Mouse (Mus musculus): ENCODE results near the gene Gm11757. TPM values are rescaled to one million over a fixed set of nuclear protein-coding genes. Genes with fewer than 3 reads are reported as not detected.

Gene Gm11757
- not detected for polyA plus RNA-seq (2014; fragmentation: Illumina TruSeq; extraction: RNeasy Lipid Tissue Mini Kit (QIAGEN cat#74804); ENCODE audit: low read depth, low replicate concordance)

GRCm38 (mm10) chr4:73891012-73891411 is at the start of gene Gm11757:
Gm11757 (minus strand) TSS chr4:73891112.

DNA sequence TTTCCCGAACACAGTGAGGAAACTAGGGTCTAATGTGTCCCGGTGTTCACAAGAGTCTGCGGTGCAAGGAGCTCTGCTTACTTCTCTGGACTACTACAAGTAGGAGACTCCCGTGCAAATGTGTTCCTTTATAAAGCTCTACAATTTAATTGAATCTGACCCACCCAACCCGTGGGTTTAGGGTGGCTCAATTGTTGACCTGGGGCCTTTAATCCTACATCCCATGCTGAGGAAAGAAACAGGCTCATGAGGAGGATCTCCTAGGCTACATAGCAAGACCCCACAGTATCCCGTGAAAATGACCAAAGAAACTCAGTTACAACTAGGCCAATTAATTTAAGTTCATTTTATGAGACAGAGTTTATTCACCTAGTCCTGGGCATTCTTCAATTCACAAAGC is 29.7 kb upstream of the Gm11757 start, which contains the start of gene Gm11756:
Gm11756 (minus strand) TSS at position 101 of the 400 bp plus-strand sequence.

GRCm38 (mm10) chr4:73905853-73906252 is 14.9 kb upstream of the Gm11757 start, which contains the start of gene Gm13871:
Gm13871 (minus strand) TSS chr4:73905953.

GRCm38 (mm10) chr4:73876166-73876565 is 14.7 kb downstream of the Gm11757 start, which contains the start of gene Gm11758:
Gm11758 (minus strand) TSS chr4:73876266.

Other genes with a start within 250 kb of the Gm11757 start
- gene Gm11239, start 222.8 kb downstream of the Gm11757 start, polyA plus RNA-seq (2014; fragmentation: Illumina TruSeq; extraction: RNeasy Lipid Tissue Mini Kit (QIAGEN cat#74804); ENCODE audit: low read depth, low replicate concordance), result not detected
- not detected for gene Gm428, start 207.6 kb downstream of the Gm11757 start, polyA plus RNA-seq (2014; fragmentation: Illumina TruSeq; extraction: RNeasy Lipid Tissue Mini Kit (QIAGEN cat#74804); ENCODE audit: low read depth, low replicate concordance)
- 53.9 TPM for gene Rasef, start 100.1 kb downstream of the Gm11757 start, polyA plus RNA-seq (2014; fragmentation: Illumina TruSeq; extraction: RNeasy Lipid Tissue Mini Kit (QIAGEN cat#74804); ENCODE audit: low read depth, low replicate concordance)
- not detected for gene Gm11758, start 14.8 kb downstream of the Gm11757 start, polyA plus RNA-seq (2014; fragmentation: Illumina TruSeq; extraction: RNeasy Lipid Tissue Mini Kit (QIAGEN cat#74804); ENCODE audit: low read depth, low replicate concordance)
- gene Gm13871, start 14.8 kb upstream of the Gm11757 start, polyA plus RNA-seq (2014; fragmentation: Illumina TruSeq; extraction: RNeasy Lipid Tissue Mini Kit (QIAGEN cat#74804); ENCODE audit: low read depth, low replicate concordance), result not detected
- not detected for gene Gm11756, start 29.6 kb upstream of the Gm11757 start, polyA plus RNA-seq (2014; fragmentation: Illumina TruSeq; extraction: RNeasy Lipid Tissue Mini Kit (QIAGEN cat#74804); ENCODE audit: low read depth, low replicate concordance)
- gene 2310002L09Rik, start 59.7 kb upstream of the Gm11757 start, polyA plus RNA-seq (2014; fragmentation: Illumina TruSeq; extraction: RNeasy Lipid Tissue Mini Kit (QIAGEN cat#74804); ENCODE audit: low read depth, low replicate concordance), result not detected
- 0.35 TPM for gene Frmd3, start 122.3 kb upstream of the Gm11757 start, polyA plus RNA-seq (2014; fragmentation: Illumina TruSeq; extraction: RNeasy Lipid Tissue Mini Kit (QIAGEN cat#74804); ENCODE audit: low read depth, low replicate concordance)

Measured in testis, adult 10 weeks (tissue).